Mouse (Mus musculus): ENCODE results near the gene Slc45a1. TPM values are rescaled to one million over a fixed set of nuclear protein-coding genes. Genes with fewer than 3 reads are reported as not detected.

Slc45a1 gene
- polyA plus RNA-seq, 1 experiment: 0.42 TPM

DNA sequence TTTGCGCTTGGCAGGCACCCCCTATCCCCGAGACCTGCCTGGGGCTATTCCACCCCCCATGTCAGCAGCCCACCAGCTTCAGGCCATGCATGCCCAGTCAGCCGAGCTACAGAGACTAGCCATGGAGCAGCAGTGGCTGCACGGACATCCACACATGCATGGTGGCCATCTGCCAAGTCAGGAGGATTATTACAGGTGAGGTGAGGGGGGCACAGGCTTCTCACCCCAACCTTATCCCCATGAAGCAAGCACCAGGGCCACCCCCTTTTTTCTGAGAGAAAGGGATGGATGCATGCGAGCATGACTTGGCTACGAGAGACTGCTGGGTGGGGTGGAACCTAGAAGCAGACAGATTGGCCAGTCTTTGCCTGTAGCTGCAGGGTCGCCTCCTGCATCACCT, 33.0 kb downstream of the Slc45a1 start:
- Histone ChIP-seq H3K4me1 (ENCODE audit: control insufficient read depth, insufficient read depth, low read length) (no peaks in the 10 kb centered on the region), H3K4me3 (ENCODE audit: control insufficient read depth, low read depth, low read length) (no peak overlapping the region), H3K27me3 (ENCODE audit: control insufficient read depth, insufficient read depth, low read length) (no peaks in the 10 kb centered on the region), H3K27ac (ENCODE audit: control insufficient read depth, insufficient read depth, low read depth, low read length) (no peak overlapping the region), H3K36me3 (ENCODE audit: control insufficient read depth, insufficient read depth, low read length) (peaks cover 3% of the 10 kb centered on the region; the same call in 1 of the 2 replicates)
- no peak for TF ChIP-seq POLR2A (IDR thresholded peaks at IDR 0.05; ENCODE audit: control insufficient read depth, low read depth, low read length)
- no peak for TF ChIP-seq CTCF (IDR thresholded peaks at IDR 0.05; ENCODE audit: control insufficient read depth, insufficient read depth, insufficient replicate concordance, low read depth, low read length)

DNA sequence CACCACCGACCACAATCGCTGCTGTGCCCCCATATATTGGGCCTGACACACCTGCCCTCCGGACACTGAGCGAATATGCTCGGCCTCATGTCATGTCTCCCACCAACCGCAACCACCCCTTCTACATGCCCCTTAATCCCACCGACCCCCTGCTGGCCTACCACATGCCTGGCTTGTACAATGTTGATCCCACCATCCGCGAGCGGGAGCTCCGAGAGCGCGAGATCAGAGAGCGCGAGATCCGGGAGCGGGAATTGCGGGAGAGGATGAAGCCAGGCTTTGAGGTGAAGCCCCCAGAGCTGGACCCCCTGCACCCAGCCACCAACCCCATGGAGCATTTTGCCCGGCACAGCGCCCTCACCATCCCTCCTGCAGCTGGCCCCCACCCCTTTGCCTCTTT, 35.1 kb downstream of the Slc45a1 start:
- no peaks in the 10 kb centered on the region for H3K4me1 ChIP-seq (ENCODE audit: control insufficient read depth, insufficient read depth, low read length)
- H3K27me3 ChIP-seq (ENCODE audit: control insufficient read depth, insufficient read depth, low read length): no peaks in the 10 kb centered on the region
- TF ChIP-seq POLR2A (IDR thresholded peaks at IDR 0.05; ENCODE audit: control insufficient read depth, low read depth, low read length): no peak
- peaks cover 3% of the 10 kb centered on the region; the same call in 1 of the 2 replicates for H3K36me3 ChIP-seq (ENCODE audit: control insufficient read depth, insufficient read depth, low read length)
- no peak overlapping the region for H3K4me3 ChIP-seq (ENCODE audit: control insufficient read depth, low read depth, low read length)
- no peak overlapping the region for H3K27ac ChIP-seq (ENCODE audit: control insufficient read depth, insufficient read depth, low read depth, low read length)

DNA sequence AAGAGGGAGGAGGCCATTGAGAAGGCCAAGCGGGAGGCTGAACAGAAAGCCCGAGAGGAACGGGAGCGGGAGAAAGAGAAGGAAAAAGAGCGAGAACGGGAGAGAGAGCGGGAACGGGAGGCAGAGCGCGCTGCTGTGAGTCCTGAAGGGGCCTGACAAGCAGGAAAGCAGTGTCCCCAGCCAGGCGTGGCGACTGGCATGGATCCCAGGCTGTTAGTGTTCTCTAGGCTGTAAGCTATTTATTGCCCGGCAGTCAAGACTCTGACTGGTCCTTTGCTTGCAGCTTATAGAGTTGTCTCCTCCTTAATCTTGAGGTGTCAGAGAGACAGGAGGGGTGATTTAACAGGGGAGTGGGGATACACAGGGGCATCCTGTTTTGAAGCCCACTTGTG, 35.9 kb downstream of the Slc45a1 start:
- Histone ChIP-seq H3K27me3 (ENCODE audit: control insufficient read depth, insufficient read depth, low read length) (no peaks in the 10 kb centered on the region), H3K4me1 (ENCODE audit: control insufficient read depth, insufficient read depth, low read length) (no peaks in the 10 kb centered on the region), H3K36me3 (ENCODE audit: control insufficient read depth, insufficient read depth, low read length) (peaks cover 3% of the 10 kb centered on the region; the same call in 1 of the 2 replicates), H3K4me3 (ENCODE audit: control insufficient read depth, low read depth, low read length) (no peak overlapping the region), H3K27ac (ENCODE audit: control insufficient read depth, insufficient read depth, low read depth, low read length) (no peak overlapping the region)
- TF ChIP-seq POLR2A (IDR thresholded peaks at IDR 0.05; ENCODE audit: control insufficient read depth, low read depth, low read length) (no peak), CTCF (IDR thresholded peaks at IDR 0.05; ENCODE audit: control insufficient read depth, insufficient read depth, insufficient replicate concordance, low read depth, low read length) (no peak)

DNA sequence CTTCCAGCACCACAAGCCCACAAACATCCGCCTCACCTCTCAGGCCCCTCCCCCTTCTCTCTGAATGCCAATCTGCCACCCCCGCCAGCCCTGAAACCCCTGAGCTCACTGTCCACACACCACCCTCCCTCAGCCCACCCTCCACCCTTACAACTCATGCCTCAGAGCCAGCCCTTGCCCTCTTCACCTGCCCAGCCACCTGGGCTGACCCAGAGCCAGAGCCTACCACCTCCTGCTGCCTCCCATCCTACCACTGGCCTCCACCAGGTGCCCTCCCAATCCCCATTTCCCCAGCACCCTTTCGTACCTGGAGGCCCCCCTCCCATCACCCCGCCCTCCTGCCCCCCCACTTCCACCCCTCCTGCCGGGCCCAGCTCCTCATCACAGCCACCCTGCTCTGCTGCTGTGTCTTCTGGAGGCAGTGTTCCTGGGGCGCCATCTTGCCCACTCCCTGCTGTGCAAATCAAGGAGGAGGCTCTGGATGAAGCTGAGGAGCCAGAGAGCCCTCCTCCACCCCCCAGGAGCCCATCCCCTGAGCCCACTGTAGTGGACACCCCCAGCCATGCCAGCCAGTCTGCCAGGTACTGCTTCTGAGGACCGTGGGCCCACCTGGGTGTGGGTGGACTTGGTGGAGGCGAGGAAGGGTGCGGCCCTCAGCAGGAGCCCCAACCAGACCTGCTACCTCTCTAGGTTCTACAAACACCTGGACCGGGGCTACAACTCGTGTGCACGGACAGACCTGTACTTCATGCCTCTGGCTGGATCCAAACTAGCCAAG, 36.5 kb downstream of the Slc45a1 start:
- H3K27ac ChIP-seq (ENCODE audit: control insufficient read depth, insufficient read depth, low read depth, low read length): no peak overlapping the region
- H3K27me3 ChIP-seq (ENCODE audit: control insufficient read depth, insufficient read depth, low read length): no peaks in the 10 kb centered on the region
- no peak for TF ChIP-seq CTCF (IDR thresholded peaks at IDR 0.05; ENCODE audit: control insufficient read depth, insufficient read depth, insufficient replicate concordance, low read depth, low read length)
- no peak for TF ChIP-seq POLR2A (IDR thresholded peaks at IDR 0.05; ENCODE audit: control insufficient read depth, low read depth, low read length)
- peaks cover 3% of the 10 kb centered on the region; the same call in 1 of the 2 replicates for H3K36me3 ChIP-seq (ENCODE audit: control insufficient read depth, insufficient read depth, low read length)
- H3K4me1 ChIP-seq (ENCODE audit: control insufficient read depth, insufficient read depth, low read length): no peaks in the 10 kb centered on the region
- H3K4me3 ChIP-seq (ENCODE audit: control insufficient read depth, low read depth, low read length): no peak overlapping the region

DNA sequence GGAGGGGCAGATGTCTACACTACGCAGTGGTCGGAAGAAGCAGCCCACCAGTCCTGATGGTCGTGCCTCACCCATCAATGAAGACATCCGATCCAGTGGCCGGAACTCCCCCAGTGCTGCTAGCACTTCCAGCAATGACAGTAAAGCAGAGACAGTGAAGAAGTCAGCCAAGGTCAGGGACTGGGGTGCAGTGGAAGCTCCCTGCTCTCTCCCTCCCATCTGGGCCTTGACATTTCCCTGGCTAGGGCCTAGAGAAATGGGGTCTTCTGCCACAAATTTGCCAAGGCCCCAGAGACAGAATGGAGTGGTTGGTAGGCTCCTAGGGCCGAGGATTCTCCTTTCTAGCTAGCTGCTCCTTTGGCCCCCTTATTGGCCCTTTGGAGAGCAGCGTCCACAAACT, 38.3 kb downstream of the Slc45a1 start:
- TF ChIP-seq CTCF (IDR thresholded peaks at IDR 0.05; ENCODE audit: control insufficient read depth, insufficient read depth, insufficient replicate concordance, low read depth, low read length) (no peak), POLR2A (IDR thresholded peaks at IDR 0.05; ENCODE audit: control insufficient read depth, low read depth, low read length) (no peak)
- H3K4me1 ChIP-seq (ENCODE audit: control insufficient read depth, insufficient read depth, low read length): no peaks in the 10 kb centered on the region
- peaks cover 3% of the 10 kb centered on the region; the same call in 1 of the 2 replicates for H3K36me3 ChIP-seq (ENCODE audit: control insufficient read depth, insufficient read depth, low read length)
- no peak overlapping the region for H3K27ac ChIP-seq (ENCODE audit: control insufficient read depth, insufficient read depth, low read depth, low read length)
- H3K4me3 ChIP-seq (ENCODE audit: control insufficient read depth, low read depth, low read length): no peak overlapping the region
- H3K27me3 ChIP-seq (ENCODE audit: control insufficient read depth, insufficient read depth, low read length): no peaks in the 10 kb centered on the region

DNA sequence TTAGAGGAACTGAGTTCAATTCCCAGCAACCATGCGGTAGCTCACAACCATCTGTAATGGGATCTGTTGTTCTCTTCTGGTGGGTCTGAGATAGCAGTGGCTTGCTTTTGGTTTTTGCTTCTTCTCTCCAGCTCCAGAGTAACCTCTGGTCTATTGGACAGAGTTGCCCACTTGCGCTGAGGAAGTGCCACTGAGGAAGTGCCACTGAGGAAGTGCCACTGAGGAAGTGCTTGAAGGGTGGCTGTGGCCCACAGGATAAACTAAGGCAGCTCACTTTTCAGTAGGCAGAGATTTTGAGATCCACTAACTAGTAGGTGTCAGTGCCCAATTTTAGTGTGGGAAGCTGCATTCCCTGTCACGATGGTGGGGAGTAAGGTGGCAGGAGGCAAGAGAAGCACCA, 43.3 kb downstream of the Slc45a1 start:
- no peak for TF ChIP-seq POLR2A (IDR thresholded peaks at IDR 0.05; ENCODE audit: control insufficient read depth, low read depth, low read length)
- no peak for TF ChIP-seq CTCF (IDR thresholded peaks at IDR 0.05; ENCODE audit: control insufficient read depth, insufficient read depth, insufficient replicate concordance, low read depth, low read length)
- no peaks in the 10 kb centered on the region for H3K36me3 ChIP-seq (ENCODE audit: control insufficient read depth, insufficient read depth, low read length)
- H3K4me1 ChIP-seq (ENCODE audit: control insufficient read depth, insufficient read depth, low read length): no peaks in the 10 kb centered on the region
- H3K4me3 ChIP-seq (ENCODE audit: control insufficient read depth, low read depth, low read length): no peak overlapping the region
- no peaks in the 10 kb centered on the region for H3K27me3 ChIP-seq (ENCODE audit: control insufficient read depth, insufficient read depth, low read length)
- no peak overlapping the region for H3K27ac ChIP-seq (ENCODE audit: control insufficient read depth, insufficient read depth, low read depth, low read length)

DNA sequence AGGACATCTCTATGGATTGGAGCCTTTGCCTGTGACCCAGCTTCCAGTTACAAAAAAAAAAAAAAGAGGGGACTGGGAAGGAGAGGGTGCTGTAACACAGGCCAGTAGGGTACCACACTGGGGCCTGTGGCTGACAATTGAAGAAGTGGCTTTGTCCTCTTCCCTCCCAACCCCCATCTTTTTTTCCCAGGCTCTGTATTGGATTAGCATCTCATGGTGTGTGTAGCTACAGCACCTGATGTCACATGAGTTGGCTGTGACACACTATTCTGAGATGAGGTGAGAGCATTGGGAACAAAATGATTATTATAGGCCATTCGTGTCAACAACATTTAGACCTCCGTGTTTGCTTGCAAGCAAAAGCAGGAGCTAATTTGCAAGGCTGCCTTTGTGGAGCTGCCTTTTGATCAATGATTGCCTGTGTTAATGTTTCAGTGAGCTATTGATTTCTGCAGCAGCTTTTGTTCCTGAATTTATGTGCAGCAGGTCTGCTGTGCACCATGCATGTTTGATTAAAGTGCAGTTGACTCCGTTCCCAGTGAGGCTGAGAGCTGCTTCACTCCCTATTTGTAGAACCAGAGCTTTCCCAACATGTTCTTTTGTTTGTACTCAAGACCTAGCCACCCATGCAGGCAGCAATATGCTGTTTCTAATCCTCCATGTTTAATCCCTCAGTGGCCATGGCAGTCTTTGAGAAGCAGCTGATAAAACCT, 45.4 kb downstream of the Slc45a1 start:
- no peaks in the 10 kb centered on the region for H3K36me3 ChIP-seq (ENCODE audit: control insufficient read depth, insufficient read depth, low read length)
- H3K27ac ChIP-seq (ENCODE audit: control insufficient read depth, insufficient read depth, low read depth, low read length): no peak overlapping the region
- H3K27me3 ChIP-seq (ENCODE audit: control insufficient read depth, insufficient read depth, low read length): no peaks in the 10 kb centered on the region
- TF ChIP-seq CTCF (IDR thresholded peaks at IDR 0.05; ENCODE audit: control insufficient read depth, insufficient read depth, insufficient replicate concordance, low read depth, low read length) (no peak), POLR2A (IDR thresholded peaks at IDR 0.05; ENCODE audit: control insufficient read depth, low read depth, low read length) (no peak)
- H3K4me1 ChIP-seq (ENCODE audit: control insufficient read depth, insufficient read depth, low read length): no peaks in the 10 kb centered on the region
- no peak overlapping the region for H3K4me3 ChIP-seq (ENCODE audit: control insufficient read depth, low read depth, low read length)
